Mouse (Mus musculus) spleen, adult 2 months (tissue): Measurements from ENCODE around the gene Car3.
"Not testable (repeated sequence)": the region's sequence is repeated elsewhere in the genome, so short reads cannot be mapped to it uniquely, and the experiment has no call there.

Experiments
- CTCF ChIP-seq: fragments of 200-500 bp; IDR thresholded peaks from 2 replicates; pipeline ENCODE4 v1.5.1; 2011; ENCODE audit warnings: mild to moderate bottlenecking, inconsistent platforms; ENCODE audit not compliant: insufficient read depth, insufficient read length, insufficient replicate concordance; ENCODE audit errors: extremely low read depth
- POLR2A ChIP-seq: fragments of 200-500 bp; IDR thresholded peaks from 2 replicates; pipeline ENCODE4 v1.6.1; 2011; ENCODE audit warnings: low read depth, low read length, inconsistent platforms

- TF ChIP-seq POLR2A, CTCF: not testable (repeated sequence)
Observed at GRCm38 (mm10) chr3:14815396-14815795, 47.9 kb upstream of the Car3 start.
